ENCODE assay signal across 13 mouse cellular contexts in the genomic region with DNA sequence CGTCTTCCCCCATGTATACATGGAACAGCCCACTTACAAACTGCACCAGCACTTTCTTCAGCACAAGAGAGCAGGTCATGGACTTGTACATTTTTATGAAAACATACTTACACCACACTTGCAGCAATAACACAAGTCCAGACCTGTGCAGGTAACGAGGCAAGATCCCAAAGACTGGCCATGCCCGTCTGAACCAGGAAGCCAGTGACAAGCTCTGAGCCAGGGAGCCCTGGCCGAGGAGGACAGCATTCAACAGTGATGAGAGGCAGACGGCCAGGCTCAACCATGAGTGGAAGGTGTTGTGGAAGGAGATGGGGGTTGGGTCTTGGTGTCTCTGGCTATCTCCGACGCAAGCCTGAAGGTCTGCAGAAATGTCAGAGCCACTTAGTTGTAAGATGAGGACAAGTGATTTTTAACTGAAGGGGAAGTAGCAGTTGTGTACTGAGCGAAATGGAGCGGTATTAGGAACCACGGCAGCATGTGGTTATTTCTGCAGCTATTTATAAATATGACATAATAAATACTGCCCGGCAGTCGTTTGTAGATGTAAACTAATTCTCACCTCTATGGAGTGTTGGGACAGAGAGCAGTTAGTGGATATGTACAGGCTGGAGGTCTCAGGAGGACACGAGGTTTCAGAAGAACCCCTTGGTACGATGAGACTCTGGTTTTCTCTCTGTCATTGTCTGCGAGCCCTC. TPM values are rescaled to one million over a fixed set of nuclear protein-coding genes. Genes with fewer than 3 reads are reported as not detected.
DNase-seq lines count a peak whose midpoint lies in the region; ATAC-seq and TF ChIP-seq lines count a peak whose summit lies in the region.
"Had no signal": no experiment of that assay in that cellular context is flagged by ENCODE, and none has a peak within 500 bp of the region (broad histone marks: within the 10 kb centered on the region; RNA-seq: fewer than 3 reads in every experiment).

No protein-coding gene starts in this region.

- no peak overlapping the region for H3K4me3 ChIP-seq in heart, embryonic 11.5 days (ENCODE audit: low read depth, low read length)
- H3K4me3 ChIP-seq in CH12.LX (replicated peaks in 1 of 3; ENCODE audit: low read depth in 2 of 3, low read length in 2 of 3, poor library complexity in 1 of 3): no peak overlapping the region
- H3K4me3 ChIP-seq in heart, postnatal 0 days (ENCODE audit: low read depth, low read length): peak overlapping the region; percentile 5; the same call in 1 of the 2 replicates
- H3K4me3 ChIP-seq in megakaryocyte, embryonic 14.5 days (replicated peaks): peak overlapping the region; percentile 79
- H3K4me3 ChIP-seq: embryonic facial prominence, embryonic 15.5 days; midbrain, embryonic 10.5 days had no signal

- 0 out of 2 replicates have a peak overlapping the region, but pooled peaks have one; percentile 43 for H3K27ac ChIP-seq in heart, embryonic 11.5 days (ENCODE audit: low read depth, low read length)
- no peak overlapping the region for H3K27ac ChIP-seq in CH12.LX (ENCODE audit: insufficient read depth, low read depth)
- peak overlapping the region; percentile 74 for H3K27ac ChIP-seq in heart, postnatal 0 days (ENCODE audit: low read depth)
- H3K27ac ChIP-seq: embryonic facial prominence, embryonic 15.5 days; midbrain, embryonic 10.5 days had no signal

- no peak for TF ChIP-seq RAD21 in CH12.LX (IDR thresholded peaks at IDR 0.05; ENCODE audit: low read depth, low read length)

- dilution Hi-C loops in CH12.LX (cut with MboI; ENCODE audit: extremely low pct_ligation_motif_present, extremely low pct_unique_long_range_greater_than_20kb, low sequenced_read_pairs): no loop called here

- intact Hi-C loops in heart, postnatal 25 days (cut with DNase I): no loop called here

- no peak for TF ChIP-seq POLR2A in CH12.LX (IDR thresholded peaks at IDR 0.05; ENCODE audit: low read depth, low read length)

- TF ChIP-seq CTCF in CH12.LX (conservative IDR thresholded peaks at IDR 0.05 in 1 of 2, IDR thresholded peaks at IDR 0.05 in 1 of 2; ENCODE audit: low read depth in 2 of 2, low read length in 2 of 2): no peak
- no peak for TF ChIP-seq CTCF in heart, postnatal 0 days (IDR thresholded peaks at IDR 0.05; ENCODE audit: low read depth)

- H3K36me3 ChIP-seq in heart, embryonic 11.5 days (ENCODE audit: control insufficient read depth, insufficient read depth, low read length): no peaks in the 10 kb centered on the region
- peaks cover 0 to 56% of the 10 kb centered on the region in 2 experiments for H3K36me3 ChIP-seq in CH12.LX (replicated peaks in 1 of 2; ENCODE audit: control insufficient read depth in 1 of 2, insufficient read depth in 1 of 2, low read length in 1 of 2)
- H3K36me3 ChIP-seq in heart, postnatal 0 days (replicated peaks; ENCODE audit: control insufficient read depth, insufficient read depth, low read length): peaks cover 35% of the 10 kb centered on the region
- H3K36me3 ChIP-seq in megakaryocyte, embryonic 14.5 days (replicated peaks; ENCODE audit: low read length): peaks cover 30% of the 10 kb centered on the region
- H3K36me3 ChIP-seq: embryonic facial prominence, embryonic 15.5 days; midbrain, embryonic 10.5 days had no signal

- H3K9ac ChIP-seq in heart, embryonic 11.5 days (ENCODE audit: low read depth, low read length): no peak overlapping the region
- no peak overlapping the region for H3K9ac ChIP-seq in CH12.LX (ENCODE audit: insufficient read depth, low read depth)
- no peak overlapping the region for H3K9ac ChIP-seq in heart, postnatal 0 days (replicated peaks; ENCODE audit: low read depth, low read length)
- H3K9ac ChIP-seq: embryonic facial prominence, embryonic 15.5 days; forebrain, postnatal 0 days; lung, embryonic 14.5 days had no signal

- no peaks in the 10 kb centered on the region for H3K27me3 ChIP-seq in heart, embryonic 11.5 days (ENCODE audit: control insufficient read depth, insufficient read depth, low read length)
- no peaks in the 10 kb centered on the region for H3K27me3 ChIP-seq in CH12.LX (replicated peaks)
- no peaks in the 10 kb centered on the region for H3K27me3 ChIP-seq in heart, postnatal 0 days (ENCODE audit: control insufficient read depth, insufficient read depth, low read length)
- no peaks in the 10 kb centered on the region for H3K27me3 ChIP-seq in megakaryocyte, embryonic 14.5 days (replicated peaks)
- H3K27me3 ChIP-seq: embryonic facial prominence, embryonic 15.5 days had no signal

- peak overlapping the region; percentile 9; the same call in 1 of the 2 replicates for H3K4me2 ChIP-seq in heart, embryonic 11.5 days
- no peak overlapping the region for H3K4me2 ChIP-seq in CH12.LX (ENCODE audit: insufficient read depth, low read depth, poor library complexity, severe bottlenecking)
- H3K4me2 ChIP-seq in heart, postnatal 0 days (ENCODE audit: low read depth, low read length): peak overlapping the region; percentile 32
- H3K4me2 ChIP-seq: embryonic facial prominence, embryonic 15.5 days; lung, embryonic 14.5 days had no signal

- no peaks in the 10 kb centered on the region for H3K9me3 ChIP-seq in heart, embryonic 11.5 days (replicated peaks; ENCODE audit: control insufficient read depth, low read length)
- H3K9me3 ChIP-seq in CH12.LX (replicated peaks; ENCODE audit: low read length): no peaks in the 10 kb centered on the region
- H3K9me3 ChIP-seq in heart, postnatal 0 days (replicated peaks; ENCODE audit: control insufficient read depth, low read length): no peaks in the 10 kb centered on the region
- no peaks in the 10 kb centered on the region for H3K9me3 ChIP-seq in megakaryocyte, embryonic 14.5 days
- H3K9me3 ChIP-seq: embryonic facial prominence, embryonic 15.5 days; midbrain, embryonic 10.5 days had no signal

- no peak for TF ChIP-seq EP300 in CH12.LX (IDR thresholded peaks at IDR 0.05; ENCODE audit: low read length)
- TF ChIP-seq EP300 in heart, postnatal 0 days (IDR thresholded peaks at IDR 0.05; ENCODE audit: low read depth): no peak

- H3K4me1 ChIP-seq in heart, embryonic 11.5 days (ENCODE audit: control insufficient read depth, insufficient read depth, low read length): peaks cover 31% of the 10 kb centered on the region
- H3K4me1 ChIP-seq in CH12.LX (ENCODE audit: control insufficient read depth in 1 of 2, insufficient read depth in 2 of 2): peaks cover 7 to 60% of the 10 kb centered on the region in 2 experiments; a peak in 3 of 4 replicates
- peaks cover 40% of the 10 kb centered on the region for H3K4me1 ChIP-seq in heart, postnatal 0 days (ENCODE audit: control insufficient read depth, insufficient read depth)
- peaks cover 65% of the 10 kb centered on the region for H3K4me1 ChIP-seq in megakaryocyte, embryonic 14.5 days

- no peak for DNase-seq in heart, postnatal 25 days (ENCODE audit: low spot score)
- DNase-seq in CH12.LX (ENCODE audit: extremely low read depth): no peak
- DNase-seq in heart, postnatal 0 days (ENCODE audit: low spot score): peak; percentile 51
- DNase-seq in layer of hippocampus, adult 8-10 months (ENCODE audit: low spot score in 2 of 2): no peak
- DNase-seq in thymus, postnatal 36 days: no peak
- no peak for DNase-seq in urinary bladder, postnatal 25 days (ENCODE audit: low spot score)
- DNase-seq: cerebellum, postnatal 25 days; forebrain, postnatal 0 days; lung, embryonic 14.5 days had no signal

- H3K79me2 ChIP-seq in CH12.LX (replicated peaks; ENCODE audit: control insufficient read depth, extremely low read depth, insufficient read depth, poor library complexity, severe bottlenecking): no peaks in the 10 kb centered on the region

- in situ Hi-C loops in CH12.LX (cut with MboI; ENCODE audit: low pct_ligation_motif_present, low pct_unique_long_range_greater_than_20kb, low sequenced_read_pairs): no loop called here

- 47% methylated on average over 15 of the region's 15 CpGs for WGBS in heart, embryonic 11.5 days (ENCODE audit: insufficient replicate concordance)
- 36% methylated on average over 15 of the region's 15 CpGs for WGBS in heart, postnatal 0 days

- 0 out of 2 replicates have a peak, but pooled peaks have one; percentile 24 for ATAC-seq in heart, embryonic 11.5 days (replicated peaks; ENCODE audit: insufficient number of reproducible peaks, low FRiP score, low TSS enrichment)
- peak; percentile 52 for ATAC-seq in heart, postnatal 0 days (ENCODE audit: insufficient read depth, low read depth)
- ATAC-seq: forebrain, postnatal 0 days had no signal

TF ChIP-seq in CH12.LX, 34 proteins besides CTCF, POLR2A, EP300 and RAD21 (continues in another document):
- TF ChIP-seq USF2 (conservative IDR thresholded peaks at IDR 0.05; ENCODE audit: low read depth, low read length): no peak
- no peak for TF ChIP-seq IRF4 (IDR thresholded peaks at IDR 0.05; ENCODE audit: low read depth, low read length)
- TF ChIP-seq PAX5 (IDR thresholded peaks at IDR 0.05; ENCODE audit: low read length): no peak
- TF ChIP-seq E2F4 (IDR thresholded peaks at IDR 0.05; ENCODE audit: insufficient replicate concordance, low read depth, low read length): no peak
- no peak for TF ChIP-seq MAFK (IDR thresholded peaks at IDR 0.05; ENCODE audit: insufficient replicate concordance, low read length)
- no peak for TF ChIP-seq UBTF (IDR thresholded peaks at IDR 0.05; ENCODE audit: low read depth, low read length)
- peak; percentile 86 for TF ChIP-seq MEF2A (IDR thresholded peaks at IDR 0.05; ENCODE audit: borderline replicate concordance, low read depth, low read length)

RNA-seq across cellular contexts. Expression of gene Acsl1, which starts 26.6 kb away (rescaled TPM):
- 16.4 and 20.3 TPM in 2 replicates for polyA plus RNA-seq in heart, embryonic 11.5 days (2014; fragmentation: Nextera tagmentation; extraction: Ambion mirVana)
- 100 to 1,000 TPM; 842 to 883 TPM for total RNA-seq in heart, postnatal 25 days (2021)
- 8.7 and 11.2 TPM in 2 replicates for total RNA-seq in CH12.LX (2012; rRNA removed)
- total RNA-seq in CH12.LX (2014; rRNA removed): 19.5 and 20.6 TPM in 2 replicates
- 24.3 and 27.9 TPM in 2 replicates for polyA plus RNA-seq in CH12.LX (2012; ENCODE audit: insufficient read length, low read depth)
- 275 and 297 TPM in 2 replicates for total RNA-seq in heart, postnatal 0 days (2014; rRNA removed; ENCODE audit: low replicate concordance)
- polyA plus RNA-seq in heart, postnatal 0 days (2015; fragmentation: Nextera tagmentation; extraction: Ambion mirVana): 271 and 291 TPM in 2 replicates
- 2.6 and 8.5 TPM in 2 replicates for polyA plus RNA-seq in megakaryocyte, embryonic 14.5 days (2012; ENCODE audit: insufficient read depth, low replicate concordance)
- total RNA-seq in layer of hippocampus, adult 8-10 months (2022): 10 to 100 TPM; 40.6 to 49.2 (median 47.4) TPM

RNA-seq across cellular contexts. Expression of gene Cenpu, which starts 54.4 kb away (rescaled TPM):
- 14.9 and 18.4 TPM in 2 replicates for polyA plus RNA-seq in heart, embryonic 11.5 days (2014; fragmentation: Nextera tagmentation; extraction: Ambion mirVana)
- under 1 TPM; 0.65 to 0.67 TPM for total RNA-seq in heart, postnatal 25 days (2021)
- total RNA-seq in CH12.LX (2012; rRNA removed): 7.8 and 16.7 TPM in 2 replicates
- 26.8 and 32.4 TPM in 2 replicates for total RNA-seq in CH12.LX (2014; rRNA removed)
- polyA plus RNA-seq in CH12.LX (2012; ENCODE audit: insufficient read length, low read depth): 27.7 and 28.3 TPM in 2 replicates
- total RNA-seq in heart, postnatal 0 days (2014; rRNA removed; ENCODE audit: low replicate concordance): 1.1 and 2.4 TPM in 2 replicates
- 4.3 and 5.3 TPM in 2 replicates for polyA plus RNA-seq in heart, postnatal 0 days (2015; fragmentation: Nextera tagmentation; extraction: Ambion mirVana)
- 4.8 and 6.3 TPM in 2 replicates for polyA plus RNA-seq in megakaryocyte, embryonic 14.5 days (2012; ENCODE audit: insufficient read depth, low replicate concordance)
- 1 to 10 TPM; 1.3 to 4.5 (median 1.9) TPM for total RNA-seq in layer of hippocampus, adult 8-10 months (2022)

Comparison
In these comparisons a context has a peak if more than half of its experiments do, and no peak if none do; other contexts are left out.
1. H3K4me3 ChIP-seq: peak in heart, postnatal 0 days (single experiment) and megakaryocyte, embryonic 14.5 days (single experiment); none in heart, embryonic 11.5 days (single experiment) and CH12.LX (0 of 3).